Mouse (Mus musculus) adrenal gland, adult 8-10 months (tissue): ENCODE data around the gene Hk3. TPM values are rescaled to one million over a fixed set of nuclear protein-coding genes. Genes with fewer than 3 reads are reported as not detected.

Experiments used
- total RNA-seq, 4 experiments: library from RNA; stranded (reverse); gene quantifications; 2 replicates each; pipeline ENCODE4 v1.2.4; 2022

The Hk3 gene
- total RNA-seq, 4 experiments from 2014 or later, result 1.1 to 4.0 (median 2.6) TPM

Other genes starting within 250 kb of the Hk3 start
- not detected for gene Eif4e1b, start 237.4 kb downstream of the Hk3 start, total RNA-seq
- gene Tspan17, start 232.0 kb downstream of the Hk3 start, total RNA-seq, result 10 to 100 TPM; 38.8 to 45.1 (median 41.8) TPM
- 10 to 100 TPM in 2 of 4 experiments, 1 to 10 TPM in 2; 7.6 to 14.6 (median 11.4) TPM for gene Unc5a, start 72.0 kb downstream of the Hk3 start, total RNA-seq
- 10 to 100 TPM; 25.2 to 45.6 (median 30.6) TPM for gene Uimc1, start 78.9 kb upstream of the Hk3 start, total RNA-seq
- 10 to 100 TPM; 50.4 to 83.6 (median 73.9) TPM for gene Zfp346, start 83.9 kb upstream of the Hk3 start, total RNA-seq
- gene Gm17617, start 112.2 kb upstream of the Hk3 start, total RNA-seq, result not detected
- gene Fgfr4, start 131.3 kb upstream of the Hk3 start, total RNA-seq, result 10 to 100 TPM; 19.0 to 63.2 (median 35.3) TPM
- gene Nsd1, start 188.4 kb upstream of the Hk3 start, total RNA-seq, result 100 to 1,000 TPM in 2 of 4 experiments, 10 to 100 TPM in 2; 84.9 to 139 (median 113) TPM